Mouse (Mus musculus) R1 (cell line): ENCODE measurements around the gene Ralbp1.
A peak's percentile ranks its signal among the peaks of the same experiment; 100 is the strongest.

Experiments used
- DNase-seq: peaks from one replicate; pipeline ENCODE4 v3.0.0-alpha.2; 2018; ENCODE audit warnings: low read depth, low spot score

Ralbp1 gene

GRCm38 (mm10) chr17:65896016-65896415, 10.4 kb upstream of the Ralbp1 start:
- peak; percentile 65 for DNase-seq

DNA sequence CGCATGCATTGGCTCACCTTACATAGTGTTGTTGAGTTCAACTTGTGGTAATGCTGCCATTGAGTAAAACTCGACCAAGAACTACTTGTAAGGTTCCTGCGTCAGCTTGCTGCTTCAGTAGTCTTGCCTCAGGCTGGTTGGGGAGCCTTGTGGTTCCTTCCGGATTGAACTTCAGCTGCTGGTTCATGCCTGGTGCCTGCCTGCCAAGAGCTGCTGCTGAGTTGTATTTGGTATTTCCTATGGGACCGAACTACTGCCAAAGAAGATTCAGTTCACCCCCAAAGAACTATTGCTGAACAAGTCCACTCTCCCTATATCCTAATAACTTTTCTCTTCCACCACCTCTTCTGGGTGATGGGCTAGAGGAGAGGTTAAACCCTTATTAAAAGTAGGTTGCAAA, 3.9 kb upstream of the Ralbp1 start:
- no peak for DNase-seq

GRCm38 (mm10) chr17:65886571-65886970, 973 bp upstream of the Ralbp1 start:
- no peak for DNase-seq

DNA sequence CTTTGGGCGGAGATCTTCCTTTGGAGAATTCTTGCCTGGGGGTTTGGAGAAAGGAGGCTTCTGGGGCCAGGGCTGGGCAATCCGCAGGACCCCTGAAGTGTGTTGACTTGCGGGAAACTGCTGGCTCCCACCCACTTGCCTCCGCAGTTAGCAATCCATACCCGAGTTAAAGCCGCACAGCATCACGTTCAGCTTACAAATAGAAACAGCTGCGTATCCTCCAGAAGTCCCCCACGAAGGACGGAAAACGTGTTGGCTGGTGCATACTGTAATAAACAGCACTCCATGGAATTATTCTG, 251 bp downstream of the Ralbp1 start:
- no peak for DNase-seq

- DNase-seq, result peak; percentile 100
Observed at GRCm38 (mm10) chr17:65884691-65885397, 754 bp downstream of the Ralbp1 start.

GRCm38 (mm10) chr17:65884061-65884669, 1.4 kb downstream of the Ralbp1 start:
- DNase-seq, result peak; percentile 79

DNA sequence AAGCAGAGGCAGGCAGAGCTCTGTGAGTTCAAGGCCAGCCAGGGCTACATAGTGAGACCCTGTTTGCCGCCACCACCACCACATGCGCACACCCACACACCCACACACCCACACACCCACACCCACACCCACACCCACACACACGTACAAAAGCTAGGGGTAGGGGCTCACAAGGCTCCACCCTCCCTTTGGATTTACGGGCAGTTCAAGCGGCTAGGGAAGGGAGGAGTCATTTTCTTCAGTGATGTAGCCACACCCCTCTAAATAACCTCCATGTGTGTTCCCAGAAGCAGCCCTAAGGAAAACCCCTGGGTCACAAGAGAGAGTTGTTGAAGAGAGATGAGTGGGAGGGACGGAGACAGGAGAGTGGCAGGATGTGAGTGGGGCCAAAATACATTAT, 8.6 kb downstream of the Ralbp1 start:
- peak; percentile 83 for DNase-seq

- DNase-seq, result peak; percentile 58
Observed at GRCm38 (mm10) chr17:65873834-65874233, 11.8 kb downstream of the Ralbp1 start.

DNA sequence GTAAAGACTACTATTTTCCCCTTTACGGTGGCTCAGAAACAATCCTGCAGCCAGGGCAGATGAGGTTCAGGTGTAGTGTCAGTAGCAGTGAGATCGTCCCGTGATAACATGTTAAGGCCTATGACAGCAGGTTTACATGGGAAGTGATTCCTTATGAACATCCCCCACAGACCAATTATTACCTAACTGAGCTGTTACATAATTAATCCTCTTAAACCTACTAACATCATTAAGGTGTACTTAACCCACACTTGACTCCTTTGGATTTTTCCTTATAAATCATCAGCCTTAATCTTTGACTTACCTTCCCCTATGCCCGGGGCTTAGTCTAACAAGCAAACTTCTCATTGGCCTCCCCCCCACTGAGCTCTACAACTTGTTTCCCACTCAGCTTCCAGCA, 12.4 kb downstream of the Ralbp1 start:
- DNase-seq, result no peak

- peak; percentile 81 for DNase-seq
Observed at GRCm38 (mm10) chr17:65872652-65873051, 12.9 kb downstream of the Ralbp1 start.

DNA sequence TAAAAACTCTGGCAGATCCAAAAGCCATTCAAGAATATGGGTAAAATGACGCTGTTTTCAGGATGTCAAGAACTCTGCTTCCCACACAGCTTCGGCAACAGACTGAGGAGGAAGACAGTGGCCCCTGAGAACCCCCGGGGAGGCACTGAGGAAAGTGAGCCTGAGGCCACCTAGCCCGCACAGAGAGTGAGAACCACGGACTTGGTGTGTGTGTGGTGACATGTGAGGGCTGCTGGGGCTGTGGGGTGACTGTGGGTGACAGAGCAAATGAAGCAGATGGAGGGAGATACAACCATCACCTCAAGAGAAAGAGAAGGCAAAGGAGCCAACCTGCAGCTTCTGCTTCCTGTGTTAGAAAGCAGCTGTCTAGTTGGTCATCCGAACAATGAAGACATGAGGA, 13.5 kb downstream of the Ralbp1 start:
- no peak for DNase-seq

GRCm38 (mm10) chr17:65871641-65872041, 14.0 kb downstream of the Ralbp1 start:
- no peak for DNase-seq

GRCm38 (mm10) chr17:65870146-65870545, 15.5 kb downstream of the Ralbp1 start:
- peak; percentile 93 for DNase-seq

DNA sequence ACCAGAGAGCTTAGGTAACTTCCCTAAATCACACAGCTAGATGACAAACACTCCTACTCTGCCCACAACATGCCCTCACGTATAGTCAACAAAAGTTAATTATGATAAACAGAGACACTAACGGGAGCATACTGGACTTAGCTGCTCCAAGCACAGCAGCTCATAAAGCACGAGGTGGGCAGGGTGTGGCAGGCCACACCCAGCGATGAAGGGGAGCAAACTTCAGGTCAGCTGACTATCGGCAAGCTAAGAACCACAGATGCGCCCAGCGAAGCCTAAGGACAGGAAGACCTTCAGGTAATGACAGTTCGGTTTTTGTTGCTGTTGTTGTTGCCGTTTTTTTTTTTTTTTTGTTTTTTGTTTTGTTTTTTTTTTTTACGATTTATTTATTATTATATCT, 15.9 kb downstream of the Ralbp1 start:
- peak; percentile 59 for DNase-seq

- peak; percentile 64 for DNase-seq
Observed at GRCm38 (mm10) chr17:65867996-65868395, 17.6 kb downstream of the Ralbp1 start.

GRCm38 (mm10) chr17:65866201-65866600, 19.4 kb downstream of the Ralbp1 start:
- no peak for DNase-seq

DNA sequence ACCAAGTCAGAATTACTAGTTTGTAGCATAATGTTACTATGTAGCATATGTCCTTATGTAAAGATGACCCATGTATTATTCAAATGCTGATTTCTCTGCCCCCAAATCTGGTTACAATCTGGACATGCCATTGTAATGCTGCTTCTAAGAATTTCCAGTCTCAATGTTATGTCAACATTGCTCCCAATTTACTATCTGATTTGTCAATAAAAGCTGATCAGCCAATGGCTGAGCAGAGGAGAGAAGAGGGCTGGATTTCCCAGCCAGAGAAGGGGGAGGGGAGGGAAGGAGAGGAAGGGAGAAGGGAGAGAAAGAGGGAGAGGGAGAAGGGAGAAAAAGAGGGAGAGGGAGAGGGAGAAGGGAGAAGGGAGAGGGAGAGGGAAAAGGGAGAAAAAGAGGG, 20.3 kb downstream of the Ralbp1 start:
- no peak for DNase-seq

DNA sequence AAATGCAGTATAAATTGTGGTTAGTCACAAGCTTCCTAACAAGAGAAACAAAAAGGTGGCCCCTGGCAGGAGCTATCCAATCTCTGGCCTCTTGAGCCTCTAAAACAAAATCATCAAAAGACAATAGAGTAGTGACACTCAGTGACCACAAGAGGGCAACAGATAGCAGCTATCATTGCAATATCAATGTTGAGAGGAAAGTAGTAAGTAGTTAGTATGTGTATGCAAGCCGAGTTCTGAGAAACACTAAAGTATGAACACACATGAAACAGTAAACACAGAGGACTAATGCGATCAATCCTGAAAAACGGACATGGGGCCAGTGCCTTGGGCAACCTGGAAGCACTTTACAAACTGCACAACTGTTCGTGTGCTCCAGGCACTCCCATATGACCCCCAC, 20.9 kb downstream of the Ralbp1 start:
- peak; percentile 85 for DNase-seq

GRCm38 (mm10) chr17:65863830-65864229, 21.8 kb downstream of the Ralbp1 start:
- no peak for DNase-seq

- DNase-seq, result peak; percentile 73
Observed at GRCm38 (mm10) chr17:65862579-65862978, 23.0 kb downstream of the Ralbp1 start.

GRCm38 (mm10) chr17:65857617-65858016, 28.0 kb downstream of the Ralbp1 start:
- DNase-seq, result no peak

GRCm38 (mm10) chr17:65854006-65854405, 31.6 kb downstream of the Ralbp1 start:
- DNase-seq, result no peak

DNA sequence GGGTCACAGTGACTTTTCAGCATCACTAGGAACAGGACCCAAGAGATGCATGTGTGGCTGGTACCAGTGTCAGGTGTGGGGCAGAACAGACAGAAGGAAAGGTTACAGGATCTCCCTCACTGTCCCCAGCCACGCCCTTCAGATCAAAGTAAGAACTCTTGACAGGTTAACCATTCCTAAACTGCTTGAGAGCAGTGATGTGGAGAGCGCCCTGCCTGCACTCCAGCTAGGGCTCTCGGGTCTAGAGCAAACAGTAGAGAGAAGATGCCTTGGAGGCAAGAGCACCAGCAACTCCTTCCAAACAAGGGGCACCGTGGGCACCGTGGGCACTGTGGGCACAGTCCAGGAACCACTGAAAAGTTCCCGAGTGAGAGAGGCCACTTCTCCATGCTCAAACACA, 32.3 kb downstream of the Ralbp1 start:
- DNase-seq, result no peak

GRCm38 (mm10) chr17:65851749-65852148, 33.8 kb downstream of the Ralbp1 start:
- peak; percentile 49 for DNase-seq
